Mouse (Mus musculus) gastrocnemius, adult 8-10 months (tissue): ENCODE data around the gene Prkaa2. TPM values are rescaled to one million over a fixed set of nuclear protein-coding genes. Genes with fewer than 3 reads are reported as not detected.
"Not testable (repeated sequence)": the region's sequence is repeated elsewhere in the genome, so short reads cannot be mapped to it uniquely, and the experiment has no call there.

ENCODE experiments used
- DNase-seq, 2 experiments: peaks; one replicate each; pipeline ENCODE4 v3.0.0; 2022; ENCODE audit warnings: low spot score in 2 of 2
- total RNA-seq, 4 experiments: library from RNA; stranded (reverse); gene quantifications; 2 replicates each; pipeline ENCODE4 v1.2.4; 2022

Gene Prkaa2
- total RNA-seq, 4 experiments from 2014 or later, result 137 to 175 (median 164) TPM

- no peak for DNase-seq
Measured at GRCm38 (mm10) chr4:105031104-105031503, 78.6 kb downstream of the Prkaa2 start.

- DNase-seq, result no peak
Measured at GRCm38 (mm10) chr4:105027278-105027677, 82.4 kb downstream of the Prkaa2 start.

- no peak for DNase-seq
Measured at GRCm38 (mm10) chr4:105016006-105016613, 93.6 kb downstream of the Prkaa2 start.

- no peak for DNase-seq
Measured at GRCm38 (mm10) chr4:105015496-105015895, 94.2 kb downstream of the Prkaa2 start.

- no peak for DNase-seq
Measured at GRCm38 (mm10) chr4:105013718-105014117, 96.0 kb downstream of the Prkaa2 start.

GRCm38 (mm10) chr4:105007360-105008018, 102.2 kb downstream of the Prkaa2 start:
- DNase-seq, result no peak

- DNase-seq, result not testable (repeated sequence)
Measured at GRCm38 (mm10) chr4:105004649-105005048, 105.0 kb downstream of the Prkaa2 start.

- DNase-seq, result no peak
Measured at GRCm38 (mm10) chr4:105004135-105004534, 105.6 kb downstream of the Prkaa2 start.

- DNase-seq, result no peak
Measured at GRCm38 (mm10) chr4:105001736-105002135, 108.0 kb downstream of the Prkaa2 start.

- no peak for DNase-seq
Measured at GRCm38 (mm10) chr4:104999702-105000101, 110.0 kb downstream of the Prkaa2 start.

- no peak for DNase-seq
Measured at GRCm38 (mm10) chr4:104993140-104993874, 116.4 kb downstream of the Prkaa2 start.

GRCm38 (mm10) chr4:104992271-104992670, 117.4 kb downstream of the Prkaa2 start:
- no peak for DNase-seq

- DNase-seq, result no peak
Measured at GRCm38 (mm10) chr4:104990686-104991085, 119.0 kb downstream of the Prkaa2 start.

GRCm38 (mm10) chr4:104990016-104990415, 119.7 kb downstream of the Prkaa2 start:
- peak in 1 of 2 experiments; percentile 13 for DNase-seq

GRCm38 (mm10) chr4:104988709-104989108, 121.0 kb downstream of the Prkaa2 start:
- no peak for DNase-seq

GRCm38 (mm10) chr4:104988102-104988501, 121.6 kb downstream of the Prkaa2 start:
- no peak for DNase-seq

GRCm38 (mm10) chr4:104987631-104988030, 122.1 kb downstream of the Prkaa2 start:
- DNase-seq, result no peak

- no peak for DNase-seq
Measured at GRCm38 (mm10) chr4:104985960-104986632, 123.6 kb downstream of the Prkaa2 start.
